Mouse (Mus musculus): ENCODE results near the gene Cand2. TPM values are rescaled to one million over a fixed set of nuclear protein-coding genes. Genes with fewer than 3 reads are reported as not detected.

The Cand2 gene
- polyA plus RNA-seq, 1 experiment, result 8.2 TPM

GRCm38 (mm10) chr6:115852446-115853090, 78.2 kb downstream of the Cand2 start:
- Histone ChIP-seq H3ac (ENCODE audit: control insufficient read depth, insufficient read length, low read depth) (peak overlapping the region; percentile 61), H3K79me3 (ENCODE audit: low read depth) (no peaks in the 10 kb centered on the region), H3K79me2 (ENCODE audit: control insufficient read depth, insufficient read depth) (peaks cover 12% of the 10 kb centered on the region), H3K4me3 (ENCODE audit: insufficient read depth, poor library complexity, severe bottlenecking) (peak overlapping the region; percentile 49), H3K36me3 (ENCODE audit: control insufficient read depth, insufficient read depth) (peaks cover 10% of the 10 kb centered on the region), H3K27me3 (ENCODE audit: control insufficient read depth, insufficient read depth, insufficient read length) (no peaks in the 10 kb centered on the region)
- no peak for TF ChIP-seq MAX (IDR thresholded peaks at IDR 0.05)
- no peak for TF ChIP-seq MYOD1 (IDR thresholded peaks at IDR 0.05; ENCODE audit: control insufficient read depth, insufficient read length, low read depth)
- no peak for TF ChIP-seq CEBPB (IDR thresholded peaks at IDR 0.05; ENCODE audit: low read depth)
- TF ChIP-seq CTCF (IDR thresholded peaks at IDR 0.05; ENCODE audit: control insufficient read depth, insufficient read depth, insufficient read length), result no peak
- no peak for TF ChIP-seq USF1 (IDR thresholded peaks at IDR 0.05; ENCODE audit: low read depth)
- no peak for TF ChIP-seq MYOG (IDR thresholded peaks at IDR 0.05; ENCODE audit: control insufficient read depth, extremely low read depth, insufficient read length)
- TF ChIP-seq FOSL1 (IDR thresholded peaks at IDR 0.05; ENCODE audit: insufficient read depth, low read length, poor library complexity, severe bottlenecking), result no peak

DNA sequence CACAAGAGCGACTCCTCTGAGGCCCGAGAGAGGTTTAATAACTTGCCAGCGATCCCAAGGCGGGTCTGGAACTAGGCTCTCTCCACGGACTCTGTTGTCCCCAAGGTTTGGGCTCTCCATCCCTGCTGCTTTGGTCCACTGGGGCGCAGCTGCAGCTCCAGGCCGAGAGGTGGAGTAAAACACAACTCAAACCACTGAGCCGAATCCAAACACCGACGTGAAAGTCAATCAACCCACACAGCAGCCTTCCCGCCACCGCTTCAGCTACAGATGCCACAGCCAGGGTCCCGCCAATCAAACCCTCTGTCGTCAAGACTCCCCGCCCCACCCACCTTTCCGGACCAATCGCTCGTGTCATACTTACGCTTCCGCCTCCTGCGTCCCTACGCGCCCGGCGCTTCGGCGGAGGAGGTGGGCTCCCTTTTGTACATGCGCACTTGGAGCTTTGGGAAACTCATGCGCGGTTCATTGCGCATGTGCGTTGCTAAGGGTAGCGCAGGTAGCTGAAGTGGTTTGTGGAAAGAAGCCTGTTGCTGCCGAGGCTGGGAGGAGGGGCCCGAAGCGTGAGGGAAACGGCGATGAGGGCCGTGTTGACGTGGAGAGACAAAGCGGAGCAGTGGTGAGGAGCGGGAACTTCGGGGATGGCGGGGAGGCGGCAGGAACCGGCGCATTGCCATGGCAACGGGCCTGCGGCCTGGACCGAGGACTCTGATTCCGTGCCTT, 78.9 kb downstream of the Cand2 start, which contains the start of the genes Mbd4 and Ift122:
Gene Mbd4, minus strand, starts transcription at position 281 of the 723 bp plus-strand sequence.
Gene Ift122, plus strand, starts transcription at position 380 of the 723 bp plus-strand sequence.
- peak within 1 kb of the TSS; percentile 90 for H3ac ChIP-seq (ENCODE audit: control insufficient read depth, insufficient read length, low read depth)
- no peaks in the 10 kb centered on the region for H3K79me3 ChIP-seq (ENCODE audit: low read depth)
- TF ChIP-seq USF1 (IDR thresholded peaks at IDR 0.05; ENCODE audit: low read depth), result no peak
- no peak for TF ChIP-seq MYOG (IDR thresholded peaks at IDR 0.05; ENCODE audit: control insufficient read depth, extremely low read depth, insufficient read length)
- no peak for TF ChIP-seq FOSL1 (IDR thresholded peaks at IDR 0.05; ENCODE audit: insufficient read depth, low read length, poor library complexity, severe bottlenecking)
- no peak for TF ChIP-seq MYOD1 (IDR thresholded peaks at IDR 0.05; ENCODE audit: control insufficient read depth, insufficient read length, low read depth)
- no peak for TF ChIP-seq CTCF (IDR thresholded peaks at IDR 0.05; ENCODE audit: control insufficient read depth, insufficient read depth, insufficient read length)
- TF ChIP-seq CEBPB (IDR thresholded peaks at IDR 0.05; ENCODE audit: low read depth), result no peak
- no peak for TF ChIP-seq MAX (IDR thresholded peaks at IDR 0.05)
- H3K36me3 ChIP-seq (ENCODE audit: control insufficient read depth, insufficient read depth), result peaks cover 8% of the 10 kb centered on the region
- H3K27me3 ChIP-seq (ENCODE audit: control insufficient read depth, insufficient read depth, insufficient read length), result no peaks in the 10 kb centered on the region
- H3K79me2 ChIP-seq (ENCODE audit: control insufficient read depth, insufficient read depth), result peaks cover 12% of the 10 kb centered on the region
- H3K4me3 ChIP-seq (ENCODE audit: insufficient read depth, poor library complexity, severe bottlenecking), result peak within 1 kb of the TSS; percentile 63

GRCm38 (mm10) chr6:115853985-115854384, 79.6 kb downstream of the Cand2 start:
- Histone ChIP-seq H3K36me3 (ENCODE audit: control insufficient read depth, insufficient read depth) (peaks cover 3% of the 10 kb centered on the region), H3K79me2 (ENCODE audit: control insufficient read depth, insufficient read depth) (peaks cover 12% of the 10 kb centered on the region), H3K4me3 (ENCODE audit: insufficient read depth, poor library complexity, severe bottlenecking) (peak overlapping the region; percentile 63), H3K79me3 (ENCODE audit: low read depth) (no peaks in the 10 kb centered on the region), H3ac (ENCODE audit: control insufficient read depth, insufficient read length, low read depth) (no peak overlapping the region), H3K27me3 (ENCODE audit: control insufficient read depth, insufficient read depth, insufficient read length) (no peaks in the 10 kb centered on the region)
- TF ChIP-seq CTCF (IDR thresholded peaks at IDR 0.05; ENCODE audit: control insufficient read depth, insufficient read depth, insufficient read length) (no peak), USF1 (IDR thresholded peaks at IDR 0.05; ENCODE audit: low read depth) (no peak), MYOG (IDR thresholded peaks at IDR 0.05; ENCODE audit: control insufficient read depth, extremely low read depth, insufficient read length) (no peak), CEBPB (IDR thresholded peaks at IDR 0.05; ENCODE audit: low read depth) (no peak), FOSL1 (IDR thresholded peaks at IDR 0.05; ENCODE audit: insufficient read depth, low read length, poor library complexity, severe bottlenecking) (no peak), MAX (IDR thresholded peaks at IDR 0.05) (no peak), MYOD1 (IDR thresholded peaks at IDR 0.05; ENCODE audit: control insufficient read depth, insufficient read length, low read depth) (no peak)

DNA sequence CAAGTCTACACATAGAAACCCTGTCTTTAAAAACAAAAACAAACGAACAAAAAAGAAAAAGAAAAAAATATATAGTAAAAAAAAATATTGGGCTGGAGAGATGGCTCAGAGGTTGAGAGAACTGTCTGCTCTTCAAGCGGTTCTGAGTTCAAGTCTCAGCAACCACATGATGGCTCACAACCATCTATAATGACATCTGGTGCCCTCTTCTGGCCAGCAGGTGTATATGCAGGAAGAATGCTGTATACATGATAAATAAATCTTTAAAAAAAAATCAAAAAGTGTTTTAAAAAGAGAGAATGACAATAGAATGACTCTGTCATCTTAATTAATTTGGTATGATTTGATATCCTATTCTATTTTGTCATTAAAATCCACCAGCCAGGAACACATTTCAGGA, 80.1 kb downstream of the Cand2 start:
- no peak overlapping the region for H3ac ChIP-seq (ENCODE audit: control insufficient read depth, insufficient read length, low read depth)
- TF ChIP-seq CTCF (IDR thresholded peaks at IDR 0.05; ENCODE audit: control insufficient read depth, insufficient read depth, insufficient read length) (no peak), USF1 (IDR thresholded peaks at IDR 0.05; ENCODE audit: low read depth) (no peak), MAX (IDR thresholded peaks at IDR 0.05) (no peak)
- peaks cover 12% of the 10 kb centered on the region for H3K79me2 ChIP-seq (ENCODE audit: control insufficient read depth, insufficient read depth)
- H3K79me3 ChIP-seq (ENCODE audit: low read depth), result no peaks in the 10 kb centered on the region
- H3K36me3 ChIP-seq (ENCODE audit: control insufficient read depth, insufficient read depth), result no peaks in the 10 kb centered on the region
- no peaks in the 10 kb centered on the region for H3K27me3 ChIP-seq (ENCODE audit: control insufficient read depth, insufficient read depth, insufficient read length)
- no peak overlapping the region for H3K4me3 ChIP-seq (ENCODE audit: insufficient read depth, poor library complexity, severe bottlenecking)

Small RNAs within 50 kb of the gene (microRNA-seq; reads per million reads assigned to microRNA genes)
- gene Mir7660 (ENCODE audit: borderline microRNAs expressed), result 0.16 reads per million

Other genes starting within 250 kb of the Cand2 start
- 16.8 TPM for gene Tsen2, start 229.9 kb upstream of the Cand2 start, polyA plus RNA-seq (2012; fragmentation: generic; extraction: Trizol)
- gene Mkrn2os, start 182.0 kb upstream of the Cand2 start, polyA plus RNA-seq (2012; fragmentation: generic; extraction: Trizol), result 0.01 TPM
- gene Mkrn2, start 172.6 kb upstream of the Cand2 start, polyA plus RNA-seq (2012; fragmentation: generic; extraction: Trizol), result 14.8 TPM
- gene Raf1, start 97.9 kb upstream of the Cand2 start, polyA plus RNA-seq (2012; fragmentation: generic; extraction: Trizol), result 61.8 TPM
- not detected for gene Tmem40, start 12.1 kb upstream of the Cand2 start, polyA plus RNA-seq (2012; fragmentation: generic; extraction: Trizol)
- gene Rpl32, start 34.2 kb downstream of the Cand2 start, polyA plus RNA-seq (2012; fragmentation: generic; extraction: Trizol), result 5,589 TPM
- not detected for gene Efcab12, start 63.9 kb downstream of the Cand2 start, polyA plus RNA-seq (2012; fragmentation: generic; extraction: Trizol)
- 1.4 TPM for gene Mbd4, start 78.8 kb downstream of the Cand2 start, polyA plus RNA-seq (2012; fragmentation: generic; extraction: Trizol)
- 13.4 TPM for gene Ift122, start 78.9 kb downstream of the Cand2 start, polyA plus RNA-seq (2012; fragmentation: generic; extraction: Trizol)
- gene Rho, start 157.2 kb downstream of the Cand2 start, polyA plus RNA-seq (2012; fragmentation: generic; extraction: Trizol), result 0.01 TPM
- not detected for gene H1foo, start 170.4 kb downstream of the Cand2 start, polyA plus RNA-seq (2012; fragmentation: generic; extraction: Trizol)
- 14.8 TPM for gene Plxnd1, start 220.5 kb downstream of the Cand2 start, polyA plus RNA-seq (2012; fragmentation: generic; extraction: Trizol)

Measured in C2C12 (cell line).